In the genomic region with DNA sequence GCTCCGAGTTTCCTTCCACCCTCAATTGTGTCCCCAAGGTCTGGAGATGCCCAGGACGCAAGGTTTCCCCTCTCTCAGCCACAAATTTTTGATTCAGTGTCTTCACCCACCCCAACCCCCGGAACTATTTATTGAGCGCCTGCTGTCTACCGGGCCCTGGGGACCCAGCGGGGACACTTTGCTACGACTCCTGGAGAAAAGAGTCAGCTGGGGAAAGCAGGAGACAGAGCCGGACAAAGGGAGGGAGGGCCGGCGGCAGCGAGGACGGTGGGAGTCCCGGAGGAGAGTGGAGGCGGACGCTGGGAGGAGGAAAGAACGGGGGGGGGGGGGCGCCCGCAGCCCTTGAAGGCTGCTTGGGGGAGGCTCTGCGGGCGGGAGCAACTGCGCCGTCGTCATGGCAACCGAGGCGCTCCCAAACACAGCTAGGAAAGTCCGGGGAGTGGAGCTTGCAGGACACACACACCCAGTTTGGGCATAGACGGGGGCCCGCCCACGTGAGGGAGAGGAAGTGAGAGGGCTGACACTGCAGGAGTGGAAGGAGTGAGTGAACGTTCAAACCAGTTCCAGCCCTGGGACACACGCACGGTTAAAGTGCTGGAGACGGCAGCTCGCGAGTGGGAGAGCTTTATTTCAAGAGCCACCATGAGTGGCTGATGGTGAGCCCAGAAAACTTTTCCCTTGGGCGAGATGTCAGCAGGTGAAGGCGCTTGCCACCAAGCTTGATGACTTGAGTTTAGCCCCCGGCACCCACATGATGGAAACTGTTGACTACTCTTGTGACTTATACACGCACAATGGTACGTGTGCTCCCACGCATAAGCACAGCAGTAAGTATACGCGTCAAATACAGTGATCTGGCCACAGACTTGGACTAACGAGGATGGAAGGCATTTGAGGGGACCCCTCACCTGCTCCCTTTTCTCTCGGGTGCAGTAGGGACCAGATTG, we compare ENCODE assay signal across 8 mouse cellular contexts. TPM values are rescaled to one million over a fixed set of nuclear protein-coding genes. Genes with fewer than 3 reads are reported as not detected.
DNase-seq lines count a peak whose midpoint lies in the region; ATAC-seq lines count a peak whose summit lies in the region.

No protein-coding gene starts in this region.

- H3K9ac ChIP-seq in heart, embryonic 15.5 days = peak overlapping the region; percentile 55
- peak overlapping the region; percentile 55 for H3K9ac ChIP-seq in liver, embryonic 16.5 days (ENCODE audit: low read depth, low read length)
- H3K9ac ChIP-seq in neural tube, embryonic 11.5 days (ENCODE audit: low read length) = peak overlapping the region; percentile 69

- peak overlapping the region; percentile 96 for H3K4me2 ChIP-seq in heart, embryonic 15.5 days
- H3K4me2 ChIP-seq in liver, embryonic 16.5 days (ENCODE audit: low read depth, low read length) = peak overlapping the region; percentile 93
- H3K4me2 ChIP-seq in neural tube, embryonic 11.5 days (ENCODE audit: low read depth) = peak overlapping the region; percentile 95

- peak overlapping the region; percentile 69 for H3K4me3 ChIP-seq in forebrain, embryonic 10.5 days
- H3K4me3 ChIP-seq in heart, embryonic 15.5 days = peak overlapping the region; percentile 85
- H3K4me3 ChIP-seq in liver, embryonic 16.5 days (ENCODE audit: low read depth, low read length) = peak overlapping the region; percentile 67
- peak overlapping the region; percentile 75 for H3K4me3 ChIP-seq in neural tube, embryonic 11.5 days (ENCODE audit: low read depth, low read length)

- H3K36me3 ChIP-seq in forebrain, embryonic 10.5 days (replicated peaks) = 0 out of 2 replicates have a peak, but pooled peaks cover under 1% of the 10 kb centered on the region
- H3K36me3 ChIP-seq in heart, embryonic 15.5 days = no peaks in the 10 kb centered on the region
- no peaks in the 10 kb centered on the region for H3K36me3 ChIP-seq in liver, embryonic 16.5 days (ENCODE audit: control insufficient read depth, insufficient read depth)
- no peaks in the 10 kb centered on the region for H3K36me3 ChIP-seq in neural tube, embryonic 11.5 days (ENCODE audit: control insufficient read depth, insufficient read depth, low read length)

- WGBS in forebrain, embryonic 10.5 days = 1% methylated on average over 44 of the region's 45 CpGs
- under 1% methylated on average over 43 of the region's 45 CpGs for WGBS in heart, embryonic 15.5 days
- under 1% methylated on average over 43 of the region's 45 CpGs for WGBS in liver, embryonic 16.5 days (ENCODE audit: insufficient replicate concordance)
- WGBS in neural tube, embryonic 11.5 days = 2% methylated on average over 44 of the region's 45 CpGs

- peak; percentile 70 for ATAC-seq in heart, embryonic 15.5 days (replicated peaks; ENCODE audit: insufficient number of reproducible peaks, insufficient read depth, low FRiP score, low read depth)
- ATAC-seq in liver, embryonic 16.5 days (ENCODE audit: low read depth) = peak; percentile 66
- peak; percentile 43 for ATAC-seq in neural tube, embryonic 11.5 days (ENCODE audit: insufficient read depth, low FRiP score, low TSS enrichment)

- H3K27me3 ChIP-seq in forebrain, embryonic 10.5 days (ENCODE audit: poor library complexity, severe bottlenecking) = peaks cover 24% of the 10 kb centered on the region
- H3K27me3 ChIP-seq in heart, embryonic 15.5 days = no peaks in the 10 kb centered on the region
- peaks cover 12% of the 10 kb centered on the region for H3K27me3 ChIP-seq in liver, embryonic 16.5 days (ENCODE audit: control insufficient read depth, insufficient read depth, low read depth, low read length)
- no peaks in the 10 kb centered on the region for H3K27me3 ChIP-seq in neural tube, embryonic 11.5 days (ENCODE audit: control insufficient read depth, insufficient read depth, low read length)

- H3K4me1 ChIP-seq in forebrain, embryonic 10.5 days = peaks cover 73% of the 10 kb centered on the region
- peaks cover 55% of the 10 kb centered on the region for H3K4me1 ChIP-seq in heart, embryonic 15.5 days (replicated peaks)
- peaks cover 61% of the 10 kb centered on the region for H3K4me1 ChIP-seq in liver, embryonic 16.5 days (ENCODE audit: control insufficient read depth, low read depth, low read length)
- peaks cover 28% of the 10 kb centered on the region for H3K4me1 ChIP-seq in neural tube, embryonic 11.5 days (ENCODE audit: control insufficient read depth, insufficient read depth, low read length)

- H3K27ac ChIP-seq in forebrain, embryonic 10.5 days = peak overlapping the region; percentile 94
- H3K27ac ChIP-seq in heart, embryonic 15.5 days = peak overlapping the region; percentile 93
- H3K27ac ChIP-seq in liver, embryonic 16.5 days (ENCODE audit: low read length) = peak overlapping the region; percentile 89
- H3K27ac ChIP-seq in neural tube, embryonic 11.5 days (ENCODE audit: low read depth, low read length) = peak overlapping the region; percentile 96

- peak; percentile 95 for DNase-seq in CD4-positive, CD25-positive, alpha-beta regulatory T cell, adult 2 months (ENCODE audit: low read depth, low spot score)
- DNase-seq in brain, adult 2 months (ENCODE audit: low read depth, low spot score) = peak; percentile 94
- DNase-seq in forebrain, embryonic 10.5 days (ENCODE audit: extremely low spot score, low spot score) = peak; percentile 88
- peak; percentile 96 for DNase-seq in kidney, postnatal 10 days
- peak; percentile 89 for DNase-seq in neural tube, embryonic 11.5 days (ENCODE audit: low spot score)
- peak; percentile 88 for DNase-seq in telencephalon, adult 2 months (ENCODE audit: low read depth, low spot score)

- no peaks in the 10 kb centered on the region for H3K9me3 ChIP-seq in forebrain, embryonic 10.5 days
- H3K9me3 ChIP-seq in heart, embryonic 15.5 days (replicated peaks) = no peaks in the 10 kb centered on the region
- H3K9me3 ChIP-seq in liver, embryonic 16.5 days (replicated peaks; ENCODE audit: control insufficient read depth, low read length) = no peaks in the 10 kb centered on the region
- no peaks in the 10 kb centered on the region for H3K9me3 ChIP-seq in neural tube, embryonic 11.5 days (ENCODE audit: control insufficient read depth, low read length)

RNA-seq across cellular contexts. Expression of gene Ssbp4, which starts 1.4 kb away (rescaled TPM):
- 74.4 and 84.1 TPM in 2 replicates for polyA plus RNA-seq in forebrain, embryonic 10.5 days (2016; fragmentation: Nextera tagmentation; extraction: Ambion mirVana)
- 62.1 and 82.6 TPM in 2 replicates for polyA plus RNA-seq in heart, embryonic 15.5 days (2015; fragmentation: Nextera tagmentation; extraction: Ambion mirVana)
- 25.1 and 32.3 TPM in 2 replicates for polyA plus RNA-seq in liver, embryonic 16.5 days (2015; fragmentation: Nextera tagmentation; extraction: Ambion mirVana)
- 125 and 137 TPM in 2 replicates for polyA plus RNA-seq in neural tube, embryonic 11.5 days (2014; fragmentation: Nextera tagmentation; extraction: Ambion mirVana)

RNA-seq across cellular contexts. Expression of gene Lrrc25, which starts 5.8 kb away (rescaled TPM):
- 0.49 and 0.87 TPM in 2 replicates for polyA plus RNA-seq in forebrain, embryonic 10.5 days (2016; fragmentation: Nextera tagmentation; extraction: Ambion mirVana)
- polyA plus RNA-seq in heart, embryonic 15.5 days (2015; fragmentation: Nextera tagmentation; extraction: Ambion mirVana) = 1.4 and 3.4 TPM in 2 replicates
- polyA plus RNA-seq in liver, embryonic 16.5 days (2015; fragmentation: Nextera tagmentation; extraction: Ambion mirVana) = 7.5 and 9.0 TPM in 2 replicates
- 0.85 and 1.2 TPM in 2 replicates for polyA plus RNA-seq in neural tube, embryonic 11.5 days (2014; fragmentation: Nextera tagmentation; extraction: Ambion mirVana)

RNA-seq across cellular contexts. Expression of gene Isyna1, which starts 15.9 kb away (rescaled TPM):
- polyA plus RNA-seq in forebrain, embryonic 10.5 days (2016; fragmentation: Nextera tagmentation; extraction: Ambion mirVana) = 166 and 170 TPM in 2 replicates
- polyA plus RNA-seq in heart, embryonic 15.5 days (2015; fragmentation: Nextera tagmentation; extraction: Ambion mirVana) = 92.9 and 121 TPM in 2 replicates
- 35.0 and 38.0 TPM in 2 replicates for polyA plus RNA-seq in liver, embryonic 16.5 days (2015; fragmentation: Nextera tagmentation; extraction: Ambion mirVana)
- 87.9 and 90.7 TPM in 2 replicates for polyA plus RNA-seq in neural tube, embryonic 11.5 days (2014; fragmentation: Nextera tagmentation; extraction: Ambion mirVana)

RNA-seq across cellular contexts. Expression of gene Gdf15, which starts 22.1 kb away (rescaled TPM):
- not detected in 2 replicates for polyA plus RNA-seq in forebrain, embryonic 10.5 days (2016; fragmentation: Nextera tagmentation; extraction: Ambion mirVana)
- 0.89 and 1.3 TPM in 2 replicates for polyA plus RNA-seq in heart, embryonic 15.5 days (2015; fragmentation: Nextera tagmentation; extraction: Ambion mirVana)
- polyA plus RNA-seq in liver, embryonic 16.5 days (2015; fragmentation: Nextera tagmentation; extraction: Ambion mirVana) = 2.7 and 3.1 TPM in 2 replicates
- 0.28 TPM in 1 of 2 replicates, not detected in the other for polyA plus RNA-seq in neural tube, embryonic 11.5 days (2014; fragmentation: Nextera tagmentation; extraction: Ambion mirVana)

RNA-seq across cellular contexts. Expression of gene Pgpep1, which starts 50.1 kb away (rescaled TPM):
- 40.5 and 49.3 TPM in 2 replicates for polyA plus RNA-seq in forebrain, embryonic 10.5 days (2016; fragmentation: Nextera tagmentation; extraction: Ambion mirVana)
- polyA plus RNA-seq in heart, embryonic 15.5 days (2015; fragmentation: Nextera tagmentation; extraction: Ambion mirVana) = 32.2 and 36.3 TPM in 2 replicates
- 18.9 and 20.5 TPM in 2 replicates for polyA plus RNA-seq in liver, embryonic 16.5 days (2015; fragmentation: Nextera tagmentation; extraction: Ambion mirVana)
- polyA plus RNA-seq in neural tube, embryonic 11.5 days (2014; fragmentation: Nextera tagmentation; extraction: Ambion mirVana) = 246 and 268 TPM in 2 replicates

Comparison
In these comparisons a context has a peak if more than half of its experiments do, and no peak if none do; other contexts are left out.
1. Peak in every context shown above with its lines: DNase-seq, ATAC-seq, H3K4me3 ChIP-seq and H3K27ac ChIP-seq.